Mouse (Mus musculus) intestine, embryonic 16.5 days (tissue): ENCODE data around the gene Atraid. TPM values are rescaled to one million over a fixed set of nuclear protein-coding genes. Genes with fewer than 3 reads are reported as not detected.
"Not testable (repeated sequence)": the region's sequence is repeated elsewhere in the genome, so short reads cannot be mapped to it uniquely, and the experiment has no call there.

ENCODE experiments used
- ATAC-seq: fragments of 200-750 bp; cut with Nextera tagmentation; 2 replicates; pipeline ENCODE4 v1.8.0; 2017; ENCODE audit warnings: moderate TSS enrichment, moderate library complexity
- H3K27ac ChIP-seq: fragments of 300-500 bp; sonication (generic); 2 replicates; pipeline ENCODE4 v1.5.1; 2014; ENCODE audit warnings: mild to moderate bottlenecking, low read length
- H3K27me3 ChIP-seq: fragments of 300-500 bp; sonication (generic); replicated peaks from 2 replicates; pipeline ENCODE4 v1.6.1; 2014; ENCODE audit warnings: low read length, control low read depth, mixed read lengths; ENCODE audit not compliant: control insufficient read depth, insufficient read depth
- H3K36me3 ChIP-seq: fragments of 300-500 bp; sonication (generic); 2 replicates; pipeline ENCODE4 v1.6.1; 2014; ENCODE audit warnings: low read length, control low read depth; ENCODE audit not compliant: control insufficient read depth, insufficient read depth
- H3K4me1 ChIP-seq: fragments of 300-500 bp; sonication (generic); 2 replicates; pipeline ENCODE4 v1.6.1; 2014; ENCODE audit warnings: low read length, control low read depth, mixed read lengths; ENCODE audit not compliant: control insufficient read depth, insufficient read depth
- H3K4me2 ChIP-seq: fragments of 300-500 bp; sonication (generic); 2 replicates; pipeline ENCODE4 v1.6.1; 2014; ENCODE audit warnings: low read depth, low read length, control low read depth
- H3K4me3 ChIP-seq: fragments of 300-500 bp; sonication (generic); 2 replicates; pipeline ENCODE4 v1.5.1; 2014; ENCODE audit warnings: mild to moderate bottlenecking, low read length
- H3K9ac ChIP-seq: fragments of 300-500 bp; sonication (generic); 2 replicates; pipeline ENCODE4 v1.6.1; 2014; ENCODE audit warnings: low read depth, low read length
- H3K9me3 ChIP-seq: fragments of 300-500 bp; sonication (generic); 2 replicates; pipeline ENCODE4 v1.6.1; 2016; ENCODE audit warnings: low read length, control low read depth; ENCODE audit not compliant: control insufficient read depth
- WGBS: fragments of 180-500 bp; shearing (Covaris S2); extraction: QIAGEN DNeasy Blood & Tissue Kit; methylation state at CpG from one replicate; pipeline ENCODE4 v1.1.7; 2014; 5-methylcytosine and 5-hydroxymethylcytosine counted together
- polyA plus RNA-seq: library from polyadenylated mRNA; unstranded; fragments of >200 nt; fragmentation: Nextera tagmentation; extraction: Ambion mirVana; gene quantifications from 2 replicates; pipeline ENCODE4 v1.2.1, GENCODE M21; 2015

Atraid gene
- polyA plus RNA-seq, 1 experiment from 2014 or later, result 190 TPM

DNA sequence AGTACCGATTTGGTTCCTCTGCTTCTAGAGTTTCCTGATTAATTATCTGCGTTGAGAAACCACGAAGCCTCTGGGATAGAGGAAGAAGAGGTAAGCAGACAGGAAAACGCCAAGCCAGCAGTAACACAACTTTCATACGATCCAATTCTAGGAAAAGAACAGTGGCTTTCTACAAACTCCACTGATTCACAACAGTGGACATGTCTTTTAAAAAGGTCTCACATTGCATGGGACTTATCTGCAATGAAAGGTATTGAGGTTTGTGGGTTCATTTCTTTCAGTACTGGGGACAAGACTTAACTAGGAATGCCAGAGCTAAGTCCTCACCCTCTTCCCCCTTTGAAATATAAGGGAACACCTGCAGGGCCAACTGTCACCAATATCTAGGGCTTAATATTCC, 1.0 kb upstream of the Atraid start:
- peak overlapping the region; percentile 96; the same call in 1 of the 2 replicates for H3K9ac ChIP-seq
- ATAC-seq, result no peak
- H3K4me1 ChIP-seq, result peaks cover 6% of the 10 kb centered on the region; the same call in 1 of the 2 replicates
- no peaks in the 10 kb centered on the region; the same call in 1 of the 2 replicates for H3K36me3 ChIP-seq
- peak overlapping the region; percentile 81 for H3K4me3 ChIP-seq
- no peaks in the 10 kb centered on the region for H3K9me3 ChIP-seq
- no peaks in the 10 kb centered on the region for H3K27me3 ChIP-seq
- peak overlapping the region; percentile 84 for H3K4me2 ChIP-seq
- no peak overlapping the region for H3K27ac ChIP-seq
- WGBS, result 76% methylated on average over 5 of the region's 5 CpGs

DNA sequence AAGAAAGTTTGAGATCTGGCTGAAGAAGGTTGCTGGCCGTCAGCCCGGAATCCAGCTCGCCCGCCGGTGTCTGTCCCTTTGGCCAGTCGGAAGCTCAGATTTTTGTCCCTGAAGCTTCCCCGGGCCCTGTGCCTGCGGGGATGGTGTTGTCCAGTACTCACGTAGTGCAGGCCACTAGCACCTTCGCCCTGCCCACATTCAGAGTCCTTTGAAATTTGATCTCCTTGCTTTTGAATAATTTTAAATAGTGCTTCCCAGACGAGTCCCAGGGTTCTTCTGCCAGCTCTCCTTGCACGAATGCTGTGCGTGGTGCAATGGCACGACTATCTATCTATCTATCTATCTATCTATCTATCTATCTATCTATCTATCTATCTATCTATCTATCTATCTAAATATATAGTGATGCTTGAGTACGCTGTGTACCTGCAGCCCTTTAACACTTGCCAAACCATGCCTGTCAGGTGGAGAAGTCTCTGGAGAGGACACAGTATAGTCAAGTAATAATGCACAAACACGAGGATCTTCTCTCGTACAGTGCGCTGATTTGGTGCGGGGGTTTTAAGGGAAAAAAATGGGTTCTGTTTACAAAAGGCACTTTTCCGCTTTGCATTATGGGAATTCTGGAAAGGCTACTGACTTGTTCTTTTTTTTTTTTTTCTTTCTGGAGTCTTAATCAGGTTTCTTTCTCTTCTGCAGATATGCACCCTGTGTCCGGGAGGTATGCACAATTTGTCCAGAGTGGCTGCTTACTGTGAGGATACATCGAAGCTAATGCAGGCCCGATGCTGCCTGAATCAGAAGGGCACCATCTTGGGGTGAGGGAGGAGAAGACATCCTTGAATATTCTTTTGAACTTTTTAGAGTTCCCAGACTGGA, 890 bp downstream of the Atraid start, which contains the start of gene Slc5a6:
Gene Slc5a6, minus strand, starts transcription at position 162 of the 879 bp plus-strand sequence.
- H3K4me2 ChIP-seq, result peak within 1 kb of the TSS; percentile 84
- peak within 1 kb of the TSS; percentile 96 for H3K9ac ChIP-seq
- ATAC-seq, result peak; percentile 41
- no peaks in the 10 kb centered on the region for H3K9me3 ChIP-seq
- H3K4me1 ChIP-seq, result peaks cover 9% of the 10 kb centered on the region; the same call in 1 of the 2 replicates
- no peaks in the 10 kb centered on the region for H3K27me3 ChIP-seq
- under 1% methylated on average over 23 of the region's 23 CpGs for WGBS
- H3K4me3 ChIP-seq, result peak within 1 kb of the TSS; percentile 81
- H3K36me3 ChIP-seq, result no peaks in the 10 kb centered on the region; the same call in 1 of the 2 replicates
- peak within 1 kb of the TSS; percentile 97 for H3K27ac ChIP-seq

DNA sequence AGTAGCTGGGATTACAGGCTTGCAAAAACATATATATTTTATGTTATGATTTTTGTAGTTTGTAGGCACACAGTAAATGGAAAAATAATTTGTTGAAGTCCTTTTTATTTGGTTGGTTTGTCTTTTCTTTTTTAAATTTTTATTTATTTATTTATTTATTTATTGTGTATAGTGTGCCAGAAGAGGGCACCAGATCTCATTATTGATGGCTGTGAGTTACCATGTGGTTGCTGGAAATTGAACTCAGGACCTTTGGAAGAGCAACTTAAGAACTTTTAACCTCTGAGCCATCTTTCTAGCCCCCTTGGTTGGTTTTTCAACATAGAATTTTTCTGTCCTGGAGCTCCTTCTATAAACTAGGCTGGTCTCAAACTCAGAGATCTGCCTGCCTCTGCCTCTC, 2.3 kb downstream of the Atraid start:
- H3K36me3 ChIP-seq, result no peaks in the 10 kb centered on the region; the same call in 1 of the 2 replicates
- no peak overlapping the region for H3K4me2 ChIP-seq
- ATAC-seq, result no peak
- H3K27me3 ChIP-seq, result no peaks in the 10 kb centered on the region
- H3K4me1 ChIP-seq, result peaks cover 14% of the 10 kb centered on the region; the same call in 1 of the 2 replicates
- no peaks in the 10 kb centered on the region for H3K9me3 ChIP-seq
- H3K4me3 ChIP-seq, result no peak overlapping the region
- H3K27ac ChIP-seq, result no peak overlapping the region
- H3K9ac ChIP-seq, result no peak overlapping the region

GRCm38 (mm10) chr5:31053728-31054127, 5.6 kb downstream of the Atraid start:
- peak overlapping the region; percentile 75 for H3K4me3 ChIP-seq
- not testable (repeated sequence) for H3K27me3 ChIP-seq, ATAC-seq, H3K36me3 ChIP-seq, H3K9ac ChIP-seq, H3K27ac ChIP-seq, H3K9me3 ChIP-seq
- 55% methylated on average over 4 of the region's 4 CpGs for WGBS
- H3K4me1 ChIP-seq, result peaks cover 14% of the 10 kb centered on the region
- H3K4me2 ChIP-seq, result peak overlapping the region; percentile 96

DNA sequence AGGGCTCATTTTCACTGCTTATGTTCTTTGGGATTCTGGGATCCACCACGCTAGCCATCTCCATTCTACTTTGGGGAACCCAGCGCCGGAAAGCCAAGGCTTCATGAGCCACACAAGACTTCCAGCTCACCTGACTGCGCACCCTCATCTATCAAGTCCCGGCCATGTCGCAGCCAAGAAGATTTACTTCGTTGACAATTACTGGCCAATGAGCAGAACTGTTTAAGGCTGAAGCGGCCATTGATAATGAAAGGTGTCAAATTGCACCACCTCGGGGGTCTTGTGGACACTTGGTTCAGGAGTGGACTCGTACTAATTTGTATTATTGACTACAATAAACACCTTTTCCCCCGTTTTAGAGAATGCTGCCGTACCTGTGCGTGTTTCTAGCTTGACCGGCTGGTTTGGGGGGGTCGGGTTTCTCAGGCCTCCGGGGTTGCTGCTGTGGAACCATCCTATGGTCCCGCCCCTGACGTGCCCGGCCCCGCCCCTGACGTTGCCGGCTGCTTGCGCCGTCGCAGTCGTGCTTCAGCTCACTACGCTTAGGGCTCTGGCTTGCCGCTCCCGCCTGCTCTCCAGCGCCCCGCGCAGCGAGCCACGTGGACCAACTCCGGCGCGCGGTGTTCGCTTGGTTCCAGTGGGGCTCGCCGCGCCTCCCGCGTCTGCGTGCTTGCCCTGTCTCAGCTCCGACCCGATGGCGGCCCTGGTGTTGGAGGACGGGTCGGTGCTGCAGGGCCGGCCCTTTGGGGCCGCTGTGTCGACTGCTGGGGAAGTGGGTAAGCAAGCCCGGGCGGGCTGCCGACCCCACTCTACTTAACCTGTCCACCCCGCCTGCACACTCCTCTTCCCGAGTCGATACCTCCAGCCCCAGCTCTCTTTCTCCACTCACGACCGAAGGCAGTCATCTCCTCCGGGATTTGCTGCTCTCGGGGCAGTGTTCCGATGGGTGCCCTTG, 6.4 kb downstream of the Atraid start, which contains the start of gene Cad:
Gene Cad, plus strand, starts transcription at position 520 of the 955 bp plus-strand sequence.
- Histone ChIP-seq H3K9me3 (no peaks in the 10 kb centered on the region), H3K4me2 (peak within 1 kb of the TSS; percentile 96), H3K27ac (peak within 1 kb of the TSS; percentile 77), H3K4me3 (peak within 1 kb of the TSS; percentile 75), H3K9ac (peak within 1 kb of the TSS; percentile 85), H3K27me3 (no peaks in the 10 kb centered on the region), H3K36me3 (peaks cover 2% of the 10 kb centered on the region; the same call in 1 of the 2 replicates), H3K4me1 (peaks cover 14% of the 10 kb centered on the region)
- ATAC-seq, result peak; percentile 98
- WGBS, result under 1% methylated on average over 64 of the region's 64 CpGs

DNA sequence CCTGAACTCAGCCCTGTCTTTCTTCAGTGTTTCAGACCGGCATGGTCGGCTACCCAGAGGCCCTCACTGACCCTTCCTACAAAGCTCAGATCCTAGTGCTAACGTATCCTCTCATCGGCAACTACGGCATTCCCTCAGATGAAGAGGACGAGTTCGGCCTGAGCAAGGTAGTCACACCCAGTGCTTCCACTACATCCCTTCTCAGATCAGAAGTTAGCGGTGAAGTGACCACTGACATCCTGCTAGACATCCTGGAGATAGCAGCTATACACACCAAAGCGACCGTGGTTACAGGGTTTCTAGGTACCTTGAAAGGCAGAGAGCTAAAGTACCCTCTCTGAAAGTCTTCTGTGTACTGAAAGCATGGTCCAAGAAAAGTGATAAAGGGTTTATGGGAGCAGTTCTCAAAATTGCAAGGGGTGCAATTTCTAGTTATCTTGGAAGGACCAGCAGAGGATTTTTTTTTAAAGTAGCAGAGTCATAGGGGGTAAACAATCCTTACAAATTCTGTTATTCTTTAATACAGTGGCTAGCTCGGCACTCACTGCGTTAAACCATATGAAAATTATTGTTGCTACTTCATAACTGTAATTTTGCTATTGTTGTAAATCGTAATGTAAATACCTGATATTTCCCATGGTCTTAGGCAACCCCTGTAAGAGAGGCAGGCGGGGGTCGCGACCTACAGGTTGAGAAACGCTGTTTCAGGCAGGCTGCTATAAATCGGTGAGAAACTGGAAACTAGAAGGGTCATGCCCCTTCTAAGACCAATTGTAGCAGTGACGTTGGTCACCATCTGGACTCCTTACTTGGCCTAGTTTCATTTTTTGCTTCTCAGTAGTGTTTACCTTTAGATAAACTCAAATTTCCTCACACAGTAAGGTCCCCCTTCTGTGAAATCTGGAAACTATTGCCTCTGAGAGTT, 7.4 kb downstream of the Atraid start:
- Histone ChIP-seq H3K9me3 (no peaks in the 10 kb centered on the region), H3K4me2 (peak overlapping the region; percentile 96), H3K36me3 (peaks cover 2% of the 10 kb centered on the region; the same call in 1 of the 2 replicates), H3K4me3 (peak overlapping the region; percentile 75), H3K27me3 (no peaks in the 10 kb centered on the region), H3K4me1 (peaks cover 14% of the 10 kb centered on the region), H3K9ac (peak overlapping the region; percentile 85), H3K27ac (peak overlapping the region; percentile 77)
- WGBS, result 16% methylated on average over 19 of the region's 19 CpGs
- ATAC-seq, result peak; percentile 4; the same call in 1 of the 2 replicates

DNA sequence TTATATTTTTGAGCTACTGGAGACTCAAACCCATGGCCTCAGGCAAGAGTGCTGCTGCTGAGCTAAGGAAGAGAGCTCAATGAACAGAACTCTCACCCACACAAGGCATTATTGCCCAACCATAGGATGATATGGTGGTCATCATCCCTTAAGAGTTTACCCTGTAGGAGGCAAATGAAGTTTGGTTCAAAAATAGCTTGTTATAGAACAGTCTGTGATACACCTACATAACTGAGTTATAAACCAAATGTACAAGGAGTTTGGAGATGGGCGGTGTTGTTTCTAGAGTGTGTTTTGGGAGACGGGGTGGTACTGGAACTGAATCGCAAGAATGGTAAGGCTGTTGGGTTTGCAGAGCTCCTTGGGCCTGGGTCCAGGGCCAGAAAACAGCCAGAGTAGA, 21.7 kb downstream of the Atraid start:
- H3K27me3 ChIP-seq, result no peaks in the 10 kb centered on the region
- peaks cover 47% of the 10 kb centered on the region for H3K36me3 ChIP-seq
- no peaks in the 10 kb centered on the region for H3K9me3 ChIP-seq
- no peak overlapping the region for H3K9ac ChIP-seq
- no peak for ATAC-seq
- WGBS, result 94% methylated on average over 3 of the region's 3 CpGs
- H3K27ac ChIP-seq, result no peak overlapping the region
- H3K4me1 ChIP-seq, result no peaks in the 10 kb centered on the region
- H3K4me3 ChIP-seq, result no peak overlapping the region
- H3K4me2 ChIP-seq, result no peak overlapping the region

- H3K36me3 ChIP-seq, result peaks cover 58% of the 10 kb centered on the region
- whole genome bisulfite sequencing, result 74% methylated on average over 2 of the region's 2 CpGs
- no peaks in the 10 kb centered on the region for H3K9me3 ChIP-seq
- no peak for ATAC-seq
- H3K27ac ChIP-seq, result no peak overlapping the region
- no peak overlapping the region for H3K4me3 ChIP-seq
- H3K4me2 ChIP-seq, result no peak overlapping the region
- no peaks in the 10 kb centered on the region for H3K4me1 ChIP-seq
- no peaks in the 10 kb centered on the region for H3K27me3 ChIP-seq
- H3K9ac ChIP-seq, result no peak overlapping the region
Measured at GRCm38 (mm10) chr5:31071059-31071458, 22.9 kb downstream of the Atraid start.
